Mouse (Mus musculus): ENCODE results near the gene Rad51b. TPM values are rescaled to one million over a fixed set of nuclear protein-coding genes. Genes with fewer than 3 reads are reported as not detected.
A peak's percentile ranks its signal among the peaks of the same experiment; 100 is the strongest.

Rad51b gene
- polyA plus RNA-seq, 1 experiment from 2014 or later = 8.0 TPM

GRCm38 (mm10) chr12:79859354-79860247, 562.5 kb downstream of the Rad51b start:
- Histone ChIP-seq H3K27me3 (ENCODE audit: control insufficient read depth, insufficient read depth, low read length) (no peaks in the 10 kb centered on the region), H3K4me3 (ENCODE audit: low read depth, low read length) (no peak overlapping the region), H3K9me3 (ENCODE audit: control insufficient read depth, low read length) (peaks cover 2% of the 10 kb centered on the region; the same call in 1 of the 2 replicates), H3K9ac (ENCODE audit: low read length) (peak overlapping the region; percentile 47), H3K27ac (ENCODE audit: low read depth, low read length) (peak overlapping the region; percentile 79), H3K4me1 (replicated peaks; ENCODE audit: control insufficient read depth, insufficient read depth, low read length) (peaks cover 13% of the 10 kb centered on the region), H3K36me3 (ENCODE audit: control insufficient read depth, insufficient read depth, low read length) (no peaks in the 10 kb centered on the region), H3K4me2 (ENCODE audit: low read depth, low read length, severe bottlenecking) (no peak overlapping the region)
- ATAC-seq (replicated peaks; ENCODE audit: low FRiP score) (peak; percentile 87), DNase-seq (ENCODE audit: low spot score) (peak; percentile 71)
- 9% methylated on average over 14 of the region's 14 CpGs for WGBS

GRCm38 (mm10) chr12:79860248-79860555, 563.1 kb downstream of the Rad51b start:
- Histone ChIP-seq H3K9ac (ENCODE audit: low read length) (peak overlapping the region; percentile 47; the same call in 1 of the 2 replicates), H3K36me3 (ENCODE audit: control insufficient read depth, insufficient read depth, low read length) (no peaks in the 10 kb centered on the region), H3K9me3 (ENCODE audit: control insufficient read depth, low read length) (peaks cover 2% of the 10 kb centered on the region; the same call in 1 of the 2 replicates), H3K27ac (ENCODE audit: low read depth, low read length) (peak overlapping the region; percentile 79; the same call in 1 of the 2 replicates), H3K4me2 (ENCODE audit: low read depth, low read length, severe bottlenecking) (no peak overlapping the region), H3K4me3 (ENCODE audit: low read depth, low read length) (no peak overlapping the region), H3K4me1 (replicated peaks; ENCODE audit: control insufficient read depth, insufficient read depth, low read length) (peaks cover 13% of the 10 kb centered on the region), H3K27me3 (ENCODE audit: control insufficient read depth, insufficient read depth, low read length) (no peaks in the 10 kb centered on the region)
- ATAC-seq (replicated peaks; ENCODE audit: low FRiP score) = 0 out of 2 replicates have a peak, but pooled peaks have one; percentile 7
- 82% methylated on average over 2 of the region's 2 CpGs for WGBS
- DNase-seq (ENCODE audit: low spot score) = no peak

Other genes starting within 250 kb of the Rad51b start
- 29.9 and 30.0 TPM in 2 replicates for gene Pigh, start 207.6 kb upstream of the Rad51b start, polyA plus RNA-seq (2014; fragmentation: Nextera tagmentation; extraction: Ambion mirVana)
- 4.5 and 4.9 TPM in 2 replicates for gene Arg2, start 166.5 kb upstream of the Rad51b start, polyA plus RNA-seq (2014; fragmentation: Nextera tagmentation; extraction: Ambion mirVana)
- gene Vti1b, start 124.6 kb upstream of the Rad51b start, polyA plus RNA-seq (2014; fragmentation: Nextera tagmentation; extraction: Ambion mirVana) = 88.3 and 97.8 TPM in 2 replicates
- gene Rdh11, start 105.0 kb upstream of the Rad51b start, polyA plus RNA-seq (2014; fragmentation: Nextera tagmentation; extraction: Ambion mirVana) = 25.4 and 26.3 TPM in 2 replicates
- 0.85 and 1.8 TPM in 2 replicates for gene Rdh12, start 88.4 kb upstream of the Rad51b start, polyA plus RNA-seq (2014; fragmentation: Nextera tagmentation; extraction: Ambion mirVana)
- gene Zfyve26, start 978 bp upstream of the Rad51b start, polyA plus RNA-seq (2014; fragmentation: Nextera tagmentation; extraction: Ambion mirVana) = 16.1 and 18.0 TPM in 2 replicates